Comparison of ENCODE assay signal across 24 mouse cellular contexts in genomic region chr8:63135406-63135805, GRCm38 (mm10).
DNase-seq lines count a peak whose midpoint lies in the region; TF ChIP-seq lines count a peak whose summit lies in the region.
"Had no signal": no experiment of that assay in that cellular context is flagged by ENCODE, and none has a peak within 500 bp of the region (broad histone marks: within the 10 kb centered on the region; RNA-seq: fewer than 3 reads in every experiment).

No protein-coding gene starts in this region.

- H3K27ac ChIP-seq in gastrocnemius, adult 2 months, result no peak overlapping the region
- 0 out of 2 replicates have a peak overlapping the region, but pooled peaks have one; percentile 28 for H3K27ac ChIP-seq in layer of hippocampus, adult 2 months
- H3K27ac ChIP-seq: embryonic facial prominence, embryonic 10.5 days; embryonic facial prominence, embryonic 13.5 days; forebrain, embryonic 12.5 days; forebrain, embryonic 15.5 days; heart, embryonic 13.5 days; hindbrain, embryonic 12.5 days; hindbrain, embryonic 15.5 days had no signal

- peak; percentile 15 for DNase-seq in gastrocnemius, adult 2 months
- no peak for DNase-seq in gastrocnemius, postnatal 14 days
- DNase-seq in layer of hippocampus, adult 11-12 months (ENCODE audit: low spot score), result peak; percentile 23
- no peak for DNase-seq in layer of hippocampus, postnatal 10 days (ENCODE audit: low spot score in 2 of 2)
- peak; percentile 23 to 25 for DNase-seq in layer of hippocampus, adult 2 months (ENCODE audit: low spot score in 2 of 2)
- DNase-seq in layer of hippocampus, adult 9-11 months, result peak; percentile 51
- DNase-seq in thymus, postnatal 4 days, result no peak
- DNase-seq in thymus, adult 18-20 months, result no peak
- DNase-seq: adrenal gland, postnatal 10 days; adrenal gland, postnatal 36 days; B cell, adult 2 months; cerebellum, adult 11 months; cerebellum, adult 2 months; cerebellum, postnatal 10 days; cerebellum, postnatal 36 days; embryo, embryonic 11 days had no signal

- intact Hi-C loops in gastrocnemius, adult 2 months (cut with DNase I), result no loop called here
- intact Hi-C loops in gastrocnemius, postnatal 14 days (cut with DNase I; ENCODE audit: low total_unique reads), result no loop called here

- no peak for TF ChIP-seq CTCF in gastrocnemius, adult 2 months (IDR thresholded peaks at IDR 0.05)
- no peak for TF ChIP-seq CTCF in layer of hippocampus, adult 2 months (conservative IDR thresholded peaks at IDR 0.05)

- no peak overlapping the region for H3K4me3 ChIP-seq in gastrocnemius, adult 2 months
- H3K4me3 ChIP-seq in layer of hippocampus, adult 2 months, result no peak overlapping the region
- H3K4me3 ChIP-seq: embryonic facial prominence, embryonic 10.5 days; embryonic facial prominence, embryonic 13.5 days; erythroblast, embryonic 14.5 days; forebrain, embryonic 12.5 days; forebrain, embryonic 15.5 days; heart, embryonic 13.5 days; hindbrain, embryonic 12.5 days; hindbrain, embryonic 15.5 days had no signal

Comparison
In these comparisons a context has a peak if more than half of its experiments do, and no peak if none do; other contexts are left out.
1. DNase-seq: peak in gastrocnemius, adult 2 months (single experiment), layer of hippocampus, adult 11-12 months (single experiment), layer of hippocampus, adult 2 months (2 of 2) and layer of hippocampus, adult 9-11 months (single experiment); none in gastrocnemius, postnatal 14 days (single experiment), layer of hippocampus, postnatal 10 days (0 of 2), thymus, postnatal 4 days (single experiment) and thymus, adult 18-20 months (0 of 2).